Mouse (Mus musculus) hindbrain, embryonic 14.5 days (tissue): ENCODE measurements around the gene Foxn3. TPM values are rescaled to one million over a fixed set of nuclear protein-coding genes. Genes with fewer than 3 reads are reported as not detected.

Experiments
- ATAC-seq: fragments of 200-750 bp; cut with Nextera tagmentation; 2 replicates; pipeline ENCODE4 v1.8.0; 2017; ENCODE audit warnings: moderate number of reproducible peaks, mild to moderate bottlenecking, moderate TSS enrichment, moderate library complexity; ENCODE audit not compliant: low FRiP score
- DNase-seq: peaks from one replicate; pipeline ENCODE4 v3.0.0-alpha.2; 2015; ENCODE audit warnings: low spot score
- H3K27ac ChIP-seq: fragments of 300-500 bp; sonication (generic); 2 replicates; pipeline ENCODE4 v1.5.1; 2014; ENCODE audit warnings: mild to moderate bottlenecking, moderate library complexity
- H3K27me3 ChIP-seq: fragments of 300-500 bp; sonication (generic); 2 replicates; pipeline ENCODE4 v1.6.1; 2014; ENCODE audit warnings: mild to moderate bottlenecking, low read length, mixed read lengths; ENCODE audit not compliant: control insufficient read depth, insufficient read depth
- H3K36me3 ChIP-seq: fragments of 300-500 bp; sonication (generic); replicated peaks from 2 replicates; pipeline ENCODE4 v1.6.1; 2014; ENCODE audit not compliant: control insufficient read depth, insufficient read depth
- H3K4me1 ChIP-seq: fragments of 300-500 bp; sonication (generic); replicated peaks from 2 replicates; pipeline ENCODE4 v1.6.1; 2014; ENCODE audit warnings: antibody characterized with exemption, low read length, mixed read lengths; ENCODE audit not compliant: control insufficient read depth, insufficient read depth
- H3K4me2 ChIP-seq: fragments of 300-500 bp; sonication (generic); replicated peaks from 2 replicates; pipeline ENCODE4 v1.6.1; 2014; ENCODE audit warnings: mild to moderate bottlenecking, moderate library complexity
- H3K4me3 ChIP-seq: fragments of 300-500 bp; sonication (generic); replicated peaks from 2 replicates; pipeline ENCODE4 v1.5.1; 2014; ENCODE audit warnings: mild to moderate bottlenecking, low read length
- H3K9ac ChIP-seq: fragments of 300-500 bp; sonication (generic); 2 replicates; pipeline ENCODE4 v1.6.1; 2014
- H3K9me3 ChIP-seq: fragments of 300-500 bp; sonication (generic); 2 replicates; pipeline ENCODE4 v1.6.1; 2016; ENCODE audit warnings: low read length; ENCODE audit not compliant: control insufficient read depth
- WGBS: fragments of 180-500 bp; shearing (Covaris S2); extraction: QIAGEN DNeasy Blood & Tissue Kit; methylation state at CpG from one replicate; pipeline ENCODE4 v1.1.7; 2014; 5-methylcytosine and 5-hydroxymethylcytosine counted together
- polyA plus RNA-seq: library from polyadenylated mRNA; unstranded; fragments of >200 nt; fragmentation: Nextera tagmentation; extraction: Ambion mirVana; gene quantifications from 2 replicates; pipeline ENCODE4 v1.2.1, GENCODE M21; 2014

Gene Foxn3
- polyA plus RNA-seq, 1 experiment from 2014 or later, result 84.9 TPM

DNA sequence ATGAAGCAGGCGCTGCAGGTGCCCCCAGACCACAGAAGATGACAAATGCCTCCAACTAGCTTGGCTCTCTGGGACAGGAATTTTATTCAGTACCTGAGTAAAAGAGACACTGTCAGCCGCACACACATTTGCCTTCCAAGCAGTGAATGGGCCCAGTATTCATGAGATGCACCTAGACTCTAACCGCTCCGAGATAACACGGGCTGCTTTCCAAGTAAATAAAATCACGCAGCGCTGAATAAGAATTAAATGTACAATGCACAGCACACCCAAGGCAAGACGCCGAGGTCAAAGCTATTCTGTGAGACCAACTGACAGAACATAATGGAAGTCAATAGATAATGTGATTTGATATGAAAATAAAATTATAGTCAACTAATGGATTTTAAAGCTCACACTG, 229.4 kb downstream of the Foxn3 start:
- H3K36me3 ChIP-seq, result no peaks in the 10 kb centered on the region
- no peak for ATAC-seq
- H3K4me1 ChIP-seq, result peaks cover 76% of the 10 kb centered on the region
- no peak overlapping the region for H3K9ac ChIP-seq
- DNase-seq, result no peak
- no peaks in the 10 kb centered on the region for H3K9me3 ChIP-seq
- no peak overlapping the region for H3K4me3 ChIP-seq
- peak overlapping the region; percentile 52 for H3K27ac ChIP-seq
- WGBS, result 53% methylated on average over 9 of the region's 9 CpGs
- H3K27me3 ChIP-seq, result no peaks in the 10 kb centered on the region
- H3K4me2 ChIP-seq, result no peak overlapping the region

GRCm38 (mm10) chr12:99333304-99333968, 229.9 kb downstream of the Foxn3 start:
- no peak for ATAC-seq
- 77% methylated on average over 20 of the region's 20 CpGs for WGBS
- H3K9me3 ChIP-seq, result no peaks in the 10 kb centered on the region
- H3K27me3 ChIP-seq, result no peaks in the 10 kb centered on the region
- DNase-seq, result no peak
- no peak overlapping the region for H3K9ac ChIP-seq
- H3K27ac ChIP-seq, result peak overlapping the region; percentile 52
- no peak overlapping the region for H3K4me2 ChIP-seq
- no peaks in the 10 kb centered on the region for H3K36me3 ChIP-seq
- no peak overlapping the region for H3K4me3 ChIP-seq
- H3K4me1 ChIP-seq, result peaks cover 70% of the 10 kb centered on the region

- Histone ChIP-seq H3K27me3 (no peaks in the 10 kb centered on the region), H3K27ac (no peak overlapping the region), H3K36me3 (no peaks in the 10 kb centered on the region), H3K4me3 (no peak overlapping the region), H3K9ac (no peak overlapping the region), H3K4me1 (peaks cover 66% of the 10 kb centered on the region), H3K4me2 (no peak overlapping the region), H3K9me3 (no peaks in the 10 kb centered on the region)
- WGBS, result 66% methylated on average over 16 of the region's 16 CpGs
- DNase-seq (no peak), ATAC-seq (no peak)
These were observed 231.1 kb downstream of the Foxn3 start for GRCm38 (mm10) chr12:99332144-99332807.

- no peak for DNase-seq
- H3K4me1 ChIP-seq, result peaks cover 58% of the 10 kb centered on the region
- 41% methylated on average over 8 of the region's 8 CpGs for WGBS
- H3K4me2 ChIP-seq, result no peak overlapping the region
- H3K27me3 ChIP-seq, result no peaks in the 10 kb centered on the region
- no peaks in the 10 kb centered on the region for H3K36me3 ChIP-seq
- no peak overlapping the region for H3K27ac ChIP-seq
- H3K9me3 ChIP-seq, result no peaks in the 10 kb centered on the region
- H3K4me3 ChIP-seq, result no peak overlapping the region
- no peak overlapping the region for H3K9ac ChIP-seq
- no peak for ATAC-seq
These were observed 231.9 kb downstream of the Foxn3 start for GRCm38 (mm10) chr12:99331341-99331947.

GRCm38 (mm10) chr12:99330822-99331285, 232.5 kb downstream of the Foxn3 start:
- H3K9ac ChIP-seq, result no peak overlapping the region
- no peak overlapping the region for H3K4me3 ChIP-seq
- 76% methylated on average over 12 of the region's 12 CpGs for WGBS
- DNase-seq, result no peak
- H3K36me3 ChIP-seq, result no peaks in the 10 kb centered on the region
- no peak overlapping the region for H3K4me2 ChIP-seq
- H3K9me3 ChIP-seq, result no peaks in the 10 kb centered on the region
- no peaks in the 10 kb centered on the region for H3K27me3 ChIP-seq
- no peak overlapping the region for H3K27ac ChIP-seq
- peaks cover 52% of the 10 kb centered on the region for H3K4me1 ChIP-seq
- no peak for ATAC-seq

GRCm38 (mm10) chr12:99329301-99330257, 233.8 kb downstream of the Foxn3 start:
- H3K4me3 ChIP-seq, result no peak overlapping the region
- H3K36me3 ChIP-seq, result no peaks in the 10 kb centered on the region
- H3K9ac ChIP-seq, result no peak overlapping the region
- no peaks in the 10 kb centered on the region for H3K27me3 ChIP-seq
- DNase-seq (no peak), ATAC-seq (peak; percentile 56; the same call in 1 of the 2 replicates)
- no peak overlapping the region for H3K4me2 ChIP-seq
- 4% methylated on average over 20 of the region's 20 CpGs for WGBS
- peak overlapping the region; percentile 30 for H3K27ac ChIP-seq
- no peaks in the 10 kb centered on the region for H3K9me3 ChIP-seq
- peaks cover 50% of the 10 kb centered on the region for H3K4me1 ChIP-seq

GRCm38 (mm10) chr12:99326157-99326556, 237.2 kb downstream of the Foxn3 start:
- WGBS, result 51% methylated on average over 8 of the region's 8 CpGs
- Histone ChIP-seq H3K9me3 (no peaks in the 10 kb centered on the region), H3K36me3 (no peaks in the 10 kb centered on the region), H3K4me2 (no peak overlapping the region), H3K9ac (no peak overlapping the region), H3K27me3 (no peaks in the 10 kb centered on the region), H3K4me1 (peaks cover 35% of the 10 kb centered on the region), H3K27ac (no peak overlapping the region), H3K4me3 (no peak overlapping the region)
- ATAC-seq (no peak), DNase-seq (no peak)

- Histone ChIP-seq H3K27ac (0 out of 2 replicates have a peak overlapping the region, but pooled peaks have one; percentile 46), H3K4me2 (no peak overlapping the region), H3K4me1 (peaks cover 39% of the 10 kb centered on the region)
These were observed 241.6 kb downstream of the Foxn3 start for GRCm38 (mm10) chr12:99321633-99322431.

More at GRCm38 (mm10) chr12:99321633-99322431, 241.6 kb downstream of the Foxn3 start:
- H3K4me3 ChIP-seq, result no peak overlapping the region
- DNase-seq (no peak), ATAC-seq (no peak)
- 82% methylated on average over 12 of the region's 12 CpGs for WGBS
- no peak overlapping the region for H3K9ac ChIP-seq
- H3K36me3 ChIP-seq, result no peaks in the 10 kb centered on the region
- H3K9me3 ChIP-seq, result no peaks in the 10 kb centered on the region
- no peaks in the 10 kb centered on the region for H3K27me3 ChIP-seq
